ENCODE assay signal across 21 mouse cellular contexts in the genomic region with DNA sequence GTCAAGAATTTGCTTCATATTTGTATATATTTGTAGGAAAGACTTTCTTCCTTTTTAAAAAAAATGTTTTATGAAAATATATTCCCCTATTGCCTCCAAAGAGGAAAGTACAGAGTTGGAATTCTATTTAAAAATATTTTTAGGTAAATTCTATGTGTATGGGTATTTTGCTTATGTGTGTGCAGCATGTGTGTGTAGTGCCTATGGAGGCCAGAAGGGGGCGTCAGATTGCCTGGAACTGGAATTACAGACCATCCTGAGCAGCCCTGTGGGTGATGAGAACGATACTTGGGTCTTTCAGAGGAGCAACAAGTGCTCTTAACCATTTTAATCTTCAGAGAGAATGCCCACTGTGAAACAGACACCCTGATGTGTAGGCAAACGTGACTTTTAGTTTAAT.
DNase-seq lines count a peak whose midpoint lies in the region; ATAC-seq and TF ChIP-seq lines count a peak whose summit lies in the region.
"Had no signal": no experiment of that assay in that cellular context is flagged by ENCODE, and none has a peak within 500 bp of the region (broad histone marks: within the 10 kb centered on the region; RNA-seq: fewer than 3 reads in every experiment).

No protein-coding gene starts in this region.

- ATAC-seq in intestine, postnatal 0 days, result no peak
- ATAC-seq in intestine, embryonic 16.5 days, result no peak
- no peak for ATAC-seq in liver, postnatal 0 days
- ATAC-seq: forebrain, embryonic 14.5 days had no signal

- H3K27ac ChIP-seq in intestine, postnatal 0 days (ENCODE audit: low read depth, low read length), result no peak overlapping the region
- no peak overlapping the region for H3K27ac ChIP-seq in intestine, embryonic 16.5 days (ENCODE audit: low read length)
- H3K27ac ChIP-seq in liver, postnatal 0 days (ENCODE audit: low read depth), result no peak overlapping the region
- H3K27ac ChIP-seq in testis, adult 2 months (ENCODE audit: control insufficient read depth, insufficient read depth, low read depth, low read length), result no peak overlapping the region
- H3K27ac ChIP-seq: embryonic facial prominence, embryonic 15.5 days; forebrain, embryonic 10.5 days; heart, embryonic 13.5 days; hindbrain, embryonic 12.5 days had no signal

- TF ChIP-seq POLR2A in testis, adult 2 months (IDR thresholded peaks at IDR 0.05; ENCODE audit: control insufficient read depth, low read depth, low read length), result no peak

- H3K9me3 ChIP-seq in intestine, postnatal 0 days (ENCODE audit: control insufficient read depth), result no peaks in the 10 kb centered on the region
- H3K9me3 ChIP-seq in intestine, embryonic 16.5 days (ENCODE audit: control insufficient read depth, low read length), result no peaks in the 10 kb centered on the region
- H3K9me3 ChIP-seq in liver, postnatal 0 days (ENCODE audit: low read length), result no peaks in the 10 kb centered on the region
- H3K9me3 ChIP-seq: embryonic facial prominence, embryonic 15.5 days; forebrain, embryonic 10.5 days; heart, embryonic 13.5 days; hindbrain, embryonic 12.5 days had no signal

- TF ChIP-seq EP300 in liver, postnatal 0 days (IDR thresholded peaks at IDR 0.05; ENCODE audit: low read depth), result no peak

- H3K4me2 ChIP-seq in intestine, postnatal 0 days (replicated peaks; ENCODE audit: low read depth), result no peak overlapping the region
- no peak overlapping the region for H3K4me2 ChIP-seq in intestine, embryonic 16.5 days (ENCODE audit: low read depth, low read length)
- H3K4me2 ChIP-seq in liver, postnatal 0 days (ENCODE audit: low read depth, low read length), result no peak overlapping the region
- H3K4me2 ChIP-seq: embryonic facial prominence, embryonic 15.5 days; heart, embryonic 13.5 days; hindbrain, embryonic 12.5 days had no signal

- H3K27me3 ChIP-seq in intestine, postnatal 0 days (replicated peaks; ENCODE audit: control insufficient read depth, insufficient read depth, low read length), result no peaks in the 10 kb centered on the region
- H3K27me3 ChIP-seq in intestine, embryonic 16.5 days (replicated peaks; ENCODE audit: control insufficient read depth, insufficient read depth, low read length), result no peaks in the 10 kb centered on the region
- no peaks in the 10 kb centered on the region for H3K27me3 ChIP-seq in liver, postnatal 0 days (ENCODE audit: insufficient read depth, low read length)
- H3K27me3 ChIP-seq in testis, adult 2 months (ENCODE audit: control insufficient read depth, insufficient read depth, low read length), result no peaks in the 10 kb centered on the region
- H3K27me3 ChIP-seq: embryonic facial prominence, embryonic 15.5 days; heart, embryonic 13.5 days; hindbrain, embryonic 12.5 days had no signal

- no peak overlapping the region for H3K9ac ChIP-seq in intestine, postnatal 0 days (ENCODE audit: low read depth, low read length)
- no peak overlapping the region for H3K9ac ChIP-seq in intestine, embryonic 16.5 days (ENCODE audit: low read depth, low read length)
- no peak overlapping the region for H3K9ac ChIP-seq in liver, postnatal 0 days (replicated peaks)
- H3K9ac ChIP-seq: embryonic facial prominence, embryonic 15.5 days; heart, embryonic 13.5 days; hindbrain, embryonic 12.5 days had no signal

- WGBS in intestine, postnatal 0 days, result 75% methylated on average over 3 of the region's 3 CpGs
- 63% methylated on average over 3 of the region's 3 CpGs for whole genome bisulfite sequencing in intestine, embryonic 16.5 days
- 56% methylated on average over 3 of the region's 3 CpGs for WGBS in liver, postnatal 0 days (ENCODE audit: insufficient replicate concordance)

- TF ChIP-seq CTCF in intestine, postnatal 0 days (IDR thresholded peaks at IDR 0.05; ENCODE audit: low read depth), result 0 out of 2 replicates have a peak, but pooled peaks have one; percentile 12
- peak; percentile 19; the same call in 1 of the 2 replicates for TF ChIP-seq CTCF in liver, postnatal 0 days (IDR thresholded peaks at IDR 0.05; ENCODE audit: low read depth)
- TF ChIP-seq CTCF in testis, adult 2 months (IDR thresholded peaks at IDR 0.05; ENCODE audit: control insufficient read depth, insufficient read depth, insufficient replicate concordance, low read depth, low read length), result peak; percentile 47; the same call in 1 of the 2 replicates

- DNase-seq in liver, postnatal 0 days, result no peak
- DNase-seq in liver, result no peak
- DNase-seq in testis, postnatal 14 days (ENCODE audit: low spot score), result no peak
- DNase-seq in urinary bladder, postnatal 25 days (ENCODE audit: low spot score), result no peak
- DNase-seq: adrenal gland, postnatal 10 days; cerebellum, adult 11 months; cerebellum, adult 8-10 months; cerebellum, postnatal 14 days; embryo, embryonic 11 days; gastrocnemius, postnatal 36 days; heart, adult 11 months; heart, postnatal 36 days had no signal

- no peak overlapping the region for H3K4me3 ChIP-seq in intestine, postnatal 0 days (ENCODE audit: low read depth, low read length)
- no peak overlapping the region for H3K4me3 ChIP-seq in intestine, embryonic 16.5 days (ENCODE audit: low read length)
- H3K4me3 ChIP-seq in liver, postnatal 0 days (ENCODE audit: low read depth, low read length), result no peak overlapping the region
- no peak overlapping the region for H3K4me3 ChIP-seq in testis, adult 2 months (ENCODE audit: control insufficient read depth, low read depth, low read length)
- H3K4me3 ChIP-seq: embryonic facial prominence, embryonic 15.5 days; erythroblast, embryonic 14.5 days; forebrain, embryonic 10.5 days; heart, embryonic 13.5 days; hindbrain, embryonic 12.5 days had no signal

- 0 out of 2 replicates have a peak, but pooled peaks cover 3% of the 10 kb centered on the region for H3K36me3 ChIP-seq in intestine, postnatal 0 days (ENCODE audit: control insufficient read depth, insufficient read depth)
- H3K36me3 ChIP-seq in intestine, embryonic 16.5 days (ENCODE audit: control insufficient read depth, insufficient read depth, low read length), result no peaks in the 10 kb centered on the region
- H3K36me3 ChIP-seq in liver, postnatal 0 days (replicated peaks; ENCODE audit: insufficient read depth, low read length), result no peaks in the 10 kb centered on the region
- no peaks in the 10 kb centered on the region for H3K36me3 ChIP-seq in testis, adult 2 months (ENCODE audit: control insufficient read depth, insufficient read depth, low read length)
- H3K36me3 ChIP-seq: embryonic facial prominence, embryonic 15.5 days; forebrain, embryonic 10.5 days; hindbrain, embryonic 12.5 days had no signal

- H3K4me1 ChIP-seq in intestine, postnatal 0 days (replicated peaks; ENCODE audit: control insufficient read depth, insufficient read depth, low read length), result no peaks in the 10 kb centered on the region
- H3K4me1 ChIP-seq in intestine, embryonic 16.5 days (ENCODE audit: control insufficient read depth, insufficient read depth, low read length), result no peaks in the 10 kb centered on the region
- no peaks in the 10 kb centered on the region for H3K4me1 ChIP-seq in liver, postnatal 0 days (ENCODE audit: insufficient read depth)
- peaks cover 4% of the 10 kb centered on the region for H3K4me1 ChIP-seq in testis, adult 2 months (ENCODE audit: control insufficient read depth, insufficient read depth, low read length)
- H3K4me1 ChIP-seq: embryonic facial prominence, embryonic 15.5 days; forebrain, embryonic 10.5 days had no signal
